Mouse (Mus musculus) stomach, postnatal 0 days (tissue): ENCODE data around the gene BC004004.

Source experiments
- CTCF ChIP-seq: IDR thresholded peaks from 2 replicates; pipeline ENCODE4 v1.5.1; 2016; ENCODE audit warnings: antibody characterized with exemption, low read depth, mild to moderate bottlenecking, moderate library complexity
- EP300 ChIP-seq: optimal IDR thresholded peaks from 2 replicates; pipeline ENCODE3; 2016; ENCODE audit warnings: antibody characterized with exemption

DNA sequence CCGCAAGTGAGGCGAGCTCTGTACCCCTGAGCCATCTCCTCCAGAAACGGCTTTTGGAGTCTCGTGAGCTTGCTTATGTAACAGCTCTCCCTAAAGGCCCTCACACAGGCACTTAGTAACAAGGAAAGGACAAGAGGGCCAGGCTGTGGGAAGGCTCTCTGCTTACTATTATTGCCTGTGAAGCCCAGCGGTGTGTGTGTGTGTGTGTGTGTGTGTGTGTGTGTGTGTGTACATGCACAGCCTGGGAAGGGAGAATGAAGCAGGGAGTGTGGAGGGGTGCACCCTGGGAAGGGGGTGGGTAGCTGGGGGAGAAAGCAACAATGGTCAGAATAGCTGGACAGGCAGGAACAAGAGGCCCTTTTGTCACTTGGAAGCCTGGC lies 86.9 kb downstream of the BC004004 start:
- TF ChIP-seq CTCF (no peak), EP300 (no peak)
